Mouse (Mus musculus) cortical plate, adult 2 months (tissue): ENCODE data around the gene Qrfp.

Experiments used
- CTCF ChIP-seq: fragments of 200-500 bp; IDR thresholded peaks from 2 replicates; pipeline ENCODE4 v1.5.1; 2011; ENCODE audit warnings: mild to moderate bottlenecking, control low read depth, low read length; ENCODE audit not compliant: insufficient read depth; ENCODE audit errors: extremely low read depth
- POLR2A ChIP-seq: fragments of 200-500 bp; IDR thresholded peaks from 2 replicates; pipeline ENCODE4 v1.6.1; 2011; ENCODE audit warnings: mild to moderate bottlenecking, low read length, control low read depth; ENCODE audit not compliant: insufficient read depth; ENCODE audit errors: extremely low read depth

DNA sequence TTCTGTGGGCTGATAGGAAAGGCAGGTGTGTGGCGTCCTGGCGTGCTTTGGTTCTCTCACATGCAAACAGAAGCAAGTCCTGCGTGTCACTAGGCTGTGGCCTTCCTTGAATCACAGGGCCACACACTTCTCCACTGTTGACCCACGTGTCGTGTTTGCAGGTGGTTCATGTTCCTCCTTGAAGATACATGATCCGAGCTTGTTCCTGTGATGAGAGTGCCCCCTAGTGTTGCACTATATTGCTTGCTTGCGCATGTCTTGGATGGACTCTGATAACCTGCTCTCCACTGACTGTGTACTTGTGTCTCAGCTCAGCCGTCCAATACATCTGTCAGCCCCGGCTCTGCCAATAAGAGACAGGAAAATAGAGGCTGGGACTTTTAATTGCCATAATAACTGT lies 25.3 kb downstream of the Qrfp start:
- TF ChIP-seq POLR2A (no peak), CTCF (peak; percentile 97)
